Mouse (Mus musculus): Measurements from ENCODE around the gene Fance. TPM values are rescaled to one million over a fixed set of nuclear protein-coding genes. Genes with fewer than 3 reads are reported as not detected.

Gene Fance
- polyA plus RNA-seq, 1 experiment from 2014 or later, result 34.0 TPM

DNA sequence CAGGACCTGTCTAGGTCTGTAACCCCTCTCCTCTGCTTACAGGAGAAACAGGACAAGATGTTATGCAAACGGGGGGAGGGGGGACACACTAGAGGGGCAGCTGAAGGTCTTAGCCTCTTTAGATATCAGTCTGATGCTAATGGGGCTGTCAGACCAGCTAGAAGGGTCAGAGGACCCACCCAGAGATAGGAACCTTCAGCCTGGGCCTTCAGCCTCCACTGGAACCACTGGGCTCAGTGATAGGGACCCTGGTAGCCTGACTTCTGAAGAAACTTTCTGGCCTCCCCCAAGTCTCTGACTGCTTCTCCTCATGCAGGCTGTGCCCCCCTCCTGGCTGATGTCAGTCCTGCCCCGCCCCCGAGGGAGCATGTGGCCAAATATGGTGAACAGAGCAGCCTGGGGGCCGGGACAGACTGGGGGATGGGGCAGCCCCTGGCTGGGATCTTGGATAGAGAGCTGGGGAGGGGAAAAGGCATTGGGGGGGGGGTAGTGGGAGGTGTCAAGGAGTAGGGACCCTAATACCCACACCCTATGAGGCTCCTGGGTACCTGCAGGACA lies 30.8 kb downstream of the Fance start:
- no peak for ATAC-seq (ENCODE audit: low FRiP score, low TSS enrichment)

GRCm38 (mm10) chr17:28344670-28345069 lies 31.4 kb downstream of the Fance start:
- Histone ChIP-seq H3K4me3 (ENCODE audit: low read length) (no peak overlapping the region), H3K4me1 (ENCODE audit: insufficient read depth, low read length) (peaks cover 90% of the 10 kb centered on the region), H3K27me3 (ENCODE audit: insufficient read depth, low read length) (no peaks in the 10 kb centered on the region; the same call in 1 of the 2 replicates), H3K9me3 (ENCODE audit: low read length) (no peaks in the 10 kb centered on the region), H3K36me3 (ENCODE audit: insufficient read depth, low read length) (peaks cover 4% of the 10 kb centered on the region), H3K9ac (replicated peaks; ENCODE audit: low read length) (peak overlapping the region; percentile 57; the same call in 1 of the 2 replicates), H3K4me2 (replicated peaks; ENCODE audit: low read depth, low read length) (0 out of 2 replicates have a peak overlapping the region, but pooled peaks have one; percentile 7), H3K27ac (ENCODE audit: low read length) (peak overlapping the region; percentile 93)
- no peak for ATAC-seq (ENCODE audit: low FRiP score, low TSS enrichment)
- 59% methylated on average over 3 of the region's 3 CpGs for WGBS

More for the DNA sequence above, 30.8 kb downstream of the Fance start:
- Histone ChIP-seq H3K4me3 (ENCODE audit: low read length) (no peak overlapping the region), H3K9ac (replicated peaks; ENCODE audit: low read length) (no peak overlapping the region; the same call in 1 of the 2 replicates), H3K9me3 (ENCODE audit: low read length) (no peaks in the 10 kb centered on the region), H3K36me3 (ENCODE audit: insufficient read depth, low read length) (peaks cover 9% of the 10 kb centered on the region), H3K4me2 (replicated peaks; ENCODE audit: low read depth, low read length) (0 out of 2 replicates have a peak overlapping the region, but pooled peaks have one; percentile 7), H3K27me3 (ENCODE audit: insufficient read depth, low read length) (no peaks in the 10 kb centered on the region; the same call in 1 of the 2 replicates), H3K4me1 (ENCODE audit: insufficient read depth, low read length) (peaks cover 85% of the 10 kb centered on the region), H3K27ac (ENCODE audit: low read length) (peak overlapping the region; percentile 93; the same call in 1 of the 2 replicates)
- WGBS, result 40% methylated on average over 4 of the region's 4 CpGs

GRCm38 (mm10) chr17:28345271-28345721 lies 32.0 kb downstream of the Fance start:
- Histone ChIP-seq H3K27ac (ENCODE audit: low read length) (peak overlapping the region; percentile 93), H3K27me3 (ENCODE audit: insufficient read depth, low read length) (no peaks in the 10 kb centered on the region; the same call in 1 of the 2 replicates), H3K4me1 (ENCODE audit: insufficient read depth, low read length) (peaks cover 90% of the 10 kb centered on the region), H3K9me3 (ENCODE audit: low read length) (no peaks in the 10 kb centered on the region), H3K9ac (replicated peaks; ENCODE audit: low read length) (peak overlapping the region; percentile 57), H3K4me2 (replicated peaks; ENCODE audit: low read depth, low read length) (peak overlapping the region; percentile 44), H3K4me3 (ENCODE audit: low read length) (peak overlapping the region; percentile 24), H3K36me3 (ENCODE audit: insufficient read depth, low read length) (no peaks in the 10 kb centered on the region; the same call in 1 of the 2 replicates)
- WGBS, result 12% methylated on average over 7 of the region's 8 CpGs
- ATAC-seq (ENCODE audit: low FRiP score, low TSS enrichment), result 0 out of 2 replicates have a peak, but pooled peaks have one; percentile 1

DNA sequence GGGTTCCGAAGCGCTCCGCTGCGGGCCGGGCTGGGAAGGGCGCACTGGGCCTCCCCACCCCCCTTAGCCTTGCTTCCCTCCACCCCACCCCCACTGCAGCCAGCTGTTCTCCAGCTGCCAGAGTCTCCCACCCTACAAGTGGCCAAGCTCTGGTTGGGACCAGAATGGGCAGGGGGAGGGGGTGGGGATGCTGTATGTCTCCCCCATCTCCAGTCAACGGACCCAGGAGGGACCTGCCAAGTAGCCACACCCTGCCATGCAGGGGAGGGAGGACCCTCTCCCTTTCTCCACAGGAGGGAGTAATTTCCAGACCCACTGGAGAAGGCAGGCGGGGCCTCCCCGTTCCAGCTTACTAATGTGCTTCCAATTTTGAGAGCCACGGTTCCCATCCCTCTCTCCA lies 32.6 kb downstream of the Fance start:
- peaks cover 84% of the 10 kb centered on the region for H3K4me1 ChIP-seq (ENCODE audit: insufficient read depth, low read length)
- peak overlapping the region; percentile 44 for H3K4me2 ChIP-seq (replicated peaks; ENCODE audit: low read depth, low read length)
- H3K36me3 ChIP-seq (ENCODE audit: insufficient read depth, low read length), result no peaks in the 10 kb centered on the region
- peak overlapping the region; percentile 93 for H3K27ac ChIP-seq (ENCODE audit: low read length)
- 0 out of 2 replicates have a peak, but pooled peaks have one; percentile 3 for ATAC-seq (ENCODE audit: low FRiP score, low TSS enrichment)
- no peaks in the 10 kb centered on the region for H3K9me3 ChIP-seq (ENCODE audit: low read length)
- H3K4me3 ChIP-seq (ENCODE audit: low read length), result peak overlapping the region; percentile 24
- H3K9ac ChIP-seq (replicated peaks; ENCODE audit: low read length), result peak overlapping the region; percentile 57
- no peaks in the 10 kb centered on the region; the same call in 1 of the 2 replicates for H3K27me3 ChIP-seq (ENCODE audit: insufficient read depth, low read length)
- 16% methylated on average over 10 of the region's 10 CpGs for WGBS

DNA sequence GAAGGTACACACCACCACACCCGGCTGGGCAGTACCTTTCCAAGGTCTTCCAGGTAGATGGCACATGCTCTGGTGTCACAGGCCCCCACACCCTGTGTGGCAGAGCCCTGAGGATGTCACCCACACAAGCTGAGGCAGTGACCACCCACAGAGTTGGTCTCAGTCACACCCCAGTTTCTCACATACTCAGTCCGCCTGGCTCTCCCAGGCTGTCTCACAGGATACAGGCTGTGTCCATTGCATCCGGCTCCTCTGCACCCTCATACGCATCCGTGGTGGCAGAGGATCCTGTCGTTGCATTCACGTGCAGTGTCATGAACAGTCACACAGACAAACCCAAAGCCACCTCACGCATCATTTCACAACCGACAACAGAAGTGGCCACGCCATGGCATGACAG lies 34.0 kb downstream of the Fance start:
- Histone ChIP-seq H3K36me3 (ENCODE audit: insufficient read depth, low read length) (no peaks in the 10 kb centered on the region), H3K4me3 (ENCODE audit: low read length) (no peak overlapping the region), H3K27me3 (ENCODE audit: insufficient read depth, low read length) (no peaks in the 10 kb centered on the region; the same call in 1 of the 2 replicates), H3K9ac (replicated peaks; ENCODE audit: low read length) (no peak overlapping the region), H3K27ac (ENCODE audit: low read length) (no peak overlapping the region), H3K4me2 (replicated peaks; ENCODE audit: low read depth, low read length) (peak overlapping the region; percentile 96; the same call in 1 of the 2 replicates), H3K9me3 (ENCODE audit: low read length) (no peaks in the 10 kb centered on the region), H3K4me1 (ENCODE audit: insufficient read depth, low read length) (peaks cover 81% of the 10 kb centered on the region)
- ATAC-seq (ENCODE audit: low FRiP score, low TSS enrichment), result no peak
- 56% methylated on average over 10 of the region's 10 CpGs for WGBS

DNA sequence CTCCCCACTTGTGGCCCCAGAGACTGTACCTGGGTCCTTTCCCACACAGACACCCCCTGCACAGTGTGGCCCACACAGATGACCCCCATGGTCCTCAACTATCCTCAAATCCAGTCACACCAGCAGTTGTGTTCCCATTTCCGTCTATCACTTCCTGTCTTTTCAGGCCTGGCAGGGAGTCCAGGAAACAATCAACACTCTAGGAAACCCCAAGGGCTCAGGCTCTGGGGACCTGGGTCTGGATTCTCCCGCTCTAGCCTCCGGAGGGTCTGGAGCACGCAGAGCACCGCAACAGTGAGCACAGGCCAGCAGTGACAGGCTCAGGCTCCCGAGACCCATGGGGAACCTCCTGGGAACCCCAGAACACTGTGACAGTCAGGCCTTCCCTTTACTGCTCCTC lies 34.9 kb downstream of the Fance start:
- ATAC-seq (ENCODE audit: low FRiP score, low TSS enrichment), result no peak
- 50% methylated on average over 6 of the region's 6 CpGs for WGBS
- peak overlapping the region; percentile 88 for H3K4me3 ChIP-seq (ENCODE audit: low read length)

DNA sequence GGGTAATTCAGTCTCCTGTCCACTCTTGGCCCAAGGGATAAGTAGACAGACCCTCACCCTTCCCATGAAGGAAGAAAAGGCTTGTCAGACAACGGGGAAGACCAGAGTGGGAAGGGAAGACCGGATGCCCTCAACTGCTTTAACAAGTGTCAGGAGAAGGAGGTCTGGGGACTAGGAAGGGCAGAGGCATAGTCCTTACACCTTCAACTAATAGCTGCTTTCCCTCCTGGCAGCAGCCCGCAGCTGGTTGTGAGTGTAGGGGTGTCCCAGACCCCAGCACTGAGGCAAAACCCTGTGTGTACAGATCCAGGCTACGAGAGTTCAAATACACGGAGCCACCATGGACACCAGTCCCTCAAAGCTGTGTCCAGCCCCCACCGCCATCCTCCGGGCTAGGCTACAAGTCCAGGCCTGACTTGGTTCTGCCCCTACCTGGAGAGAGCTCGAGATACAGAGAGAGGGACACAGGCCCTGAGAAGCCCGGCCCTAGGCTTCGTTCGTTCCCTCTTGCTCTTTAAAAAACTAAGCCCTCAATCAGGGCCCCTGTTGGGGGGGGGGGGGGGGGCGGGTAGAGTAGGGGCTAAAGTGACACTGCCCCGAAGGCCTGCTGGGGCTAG lies 36.1 kb downstream of the Fance start:
- no peaks in the 10 kb centered on the region; the same call in 1 of the 2 replicates for H3K27me3 ChIP-seq (ENCODE audit: insufficient read depth, low read length)
- H3K4me1 ChIP-seq (ENCODE audit: insufficient read depth, low read length), result peaks cover 63% of the 10 kb centered on the region
- no peaks in the 10 kb centered on the region for H3K9me3 ChIP-seq (ENCODE audit: low read length)
- H3K9ac ChIP-seq (replicated peaks; ENCODE audit: low read length), result peak overlapping the region; percentile 94
- ATAC-seq (ENCODE audit: low FRiP score, low TSS enrichment), result no peak
- H3K4me3 ChIP-seq (ENCODE audit: low read length), result peak overlapping the region; percentile 88
- H3K36me3 ChIP-seq (ENCODE audit: insufficient read depth, low read length), result no peaks in the 10 kb centered on the region
- WGBS, result 8% methylated on average over 13 of the region's 13 CpGs
- H3K4me2 ChIP-seq (replicated peaks; ENCODE audit: low read depth, low read length), result peak overlapping the region; percentile 96
- H3K27ac ChIP-seq (ENCODE audit: low read length), result peak overlapping the region; percentile 99

More for the DNA sequence above, 34.9 kb downstream of the Fance start:
- Histone ChIP-seq H3K4me1 (ENCODE audit: insufficient read depth, low read length) (peaks cover 75% of the 10 kb centered on the region), H3K36me3 (ENCODE audit: insufficient read depth, low read length) (no peaks in the 10 kb centered on the region), H3K27me3 (ENCODE audit: insufficient read depth, low read length) (no peaks in the 10 kb centered on the region; the same call in 1 of the 2 replicates), H3K27ac (ENCODE audit: low read length) (peak overlapping the region; percentile 43; the same call in 1 of the 2 replicates), H3K4me2 (replicated peaks; ENCODE audit: low read depth, low read length) (peak overlapping the region; percentile 96), H3K9me3 (ENCODE audit: low read length) (no peaks in the 10 kb centered on the region), H3K9ac (replicated peaks; ENCODE audit: low read length) (peak overlapping the region; percentile 94)

DNA sequence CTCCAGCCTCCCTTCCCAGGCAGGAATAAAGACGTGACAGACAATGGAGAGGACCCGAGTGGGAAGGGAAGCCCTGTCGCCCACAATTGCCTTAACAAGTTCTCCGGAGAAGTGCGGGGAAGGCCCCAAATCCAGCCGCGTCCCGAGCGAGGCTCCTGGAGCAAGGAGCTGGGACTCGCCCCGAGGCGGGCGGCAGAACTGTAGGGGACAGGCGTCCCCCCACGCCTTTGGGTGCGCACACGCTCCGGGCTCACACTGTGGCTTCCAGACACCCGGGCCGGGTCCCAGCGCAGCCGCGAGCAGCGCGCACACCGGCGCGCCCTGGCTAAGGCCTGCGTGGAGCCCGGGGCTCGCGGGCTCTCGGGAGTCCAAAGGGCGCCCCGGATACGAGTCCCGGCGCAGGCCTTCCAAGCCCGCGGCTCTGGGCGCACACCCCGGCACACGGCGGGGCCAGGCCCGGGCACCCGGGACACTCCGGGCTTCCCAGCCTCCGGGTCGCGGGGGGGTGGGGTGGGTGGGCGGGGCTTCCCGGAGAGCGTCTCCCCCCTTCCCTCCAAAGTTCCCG lies 36.7 kb downstream of the Fance start:
- 1% methylated on average over 52 of the region's 54 CpGs for WGBS
- no peaks in the 10 kb centered on the region for H3K9me3 ChIP-seq (ENCODE audit: low read length)
- H3K36me3 ChIP-seq (ENCODE audit: insufficient read depth, low read length), result no peaks in the 10 kb centered on the region
- H3K4me3 ChIP-seq (ENCODE audit: low read length), result peak overlapping the region; percentile 88
- peaks cover 57% of the 10 kb centered on the region for H3K4me1 ChIP-seq (ENCODE audit: insufficient read depth, low read length)
- H3K4me2 ChIP-seq (replicated peaks; ENCODE audit: low read depth, low read length), result peak overlapping the region; percentile 96
- peak; percentile 49 for ATAC-seq (ENCODE audit: low FRiP score, low TSS enrichment)
- H3K9ac ChIP-seq (replicated peaks; ENCODE audit: low read length), result peak overlapping the region; percentile 94
- no peaks in the 10 kb centered on the region; the same call in 1 of the 2 replicates for H3K27me3 ChIP-seq (ENCODE audit: insufficient read depth, low read length)
- H3K27ac ChIP-seq (ENCODE audit: low read length), result peak overlapping the region; percentile 99

GRCm38 (mm10) chr17:28350466-28351352 lies 37.4 kb downstream of the Fance start, which contains the start of gene Tead3:
Tead3 (minus strand) TSS chr17:28350817.
- H3K9ac ChIP-seq (replicated peaks; ENCODE audit: low read length), result peak within 1 kb of the TSS; percentile 94
- WGBS, result 0% methylated on average over 53 of the region's 73 CpGs
- peak within 1 kb of the TSS; percentile 99 for H3K27ac ChIP-seq (ENCODE audit: low read length)
- ATAC-seq (ENCODE audit: low FRiP score, low TSS enrichment), result peak; percentile 90
- H3K27me3 ChIP-seq (ENCODE audit: insufficient read depth, low read length), result no peaks in the 10 kb centered on the region; the same call in 1 of the 2 replicates
- H3K4me3 ChIP-seq (ENCODE audit: low read length), result peak within 1 kb of the TSS; percentile 88
- H3K9me3 ChIP-seq (ENCODE audit: low read length), result no peaks in the 10 kb centered on the region
- no peaks in the 10 kb centered on the region for H3K36me3 ChIP-seq (ENCODE audit: insufficient read depth, low read length)
- peak within 1 kb of the TSS; percentile 96 for H3K4me2 ChIP-seq (replicated peaks; ENCODE audit: low read depth, low read length)
- peaks cover 50% of the 10 kb centered on the region for H3K4me1 ChIP-seq (ENCODE audit: insufficient read depth, low read length)

Measured in kidney, embryonic 16.5 days (tissue).